Mouse (Mus musculus): ENCODE data around the gene Dab2.

- no peak for TF ChIP-seq CTCF (IDR thresholded peaks at IDR 0.05; ENCODE audit: borderline replicate concordance, insufficient read depth, low read length)
- TF ChIP-seq POLR2A (IDR thresholded peaks at IDR 0.05; ENCODE audit: low read depth, low read length), result no peak
These were observed 39.4 kb upstream of the Dab2 start for GRCm38 (mm10) chr15:6259957-6260740.

All from embryonic fibroblast, embryonic 13.5 days (primary cell).